30 mouse cellular contexts compared by ENCODE assay signal in genomic region chr5:31303093-31303492, GRCm38 (mm10). TPM values are rescaled to one million over a fixed set of nuclear protein-coding genes. Genes with fewer than 3 reads are reported as not detected.
DNase-seq lines count a peak whose midpoint lies in the region; ATAC-seq and TF ChIP-seq lines count a peak whose summit lies in the region.
"Had no signal": no experiment of that assay in that cellular context is flagged by ENCODE, and none has a peak within 500 bp of the region (broad histone marks: within the 10 kb centered on the region; RNA-seq: fewer than 3 reads in every experiment).

No protein-coding gene starts in this region.

- TF ChIP-seq CTCF in olfactory bulb, adult 2 months (IDR thresholded peaks at IDR 0.05; ENCODE audit: insufficient read depth, low read depth, low read length): no peak

- no peak for DNase-seq in frontal cortex, postnatal 25 days (ENCODE audit: low spot score in 2 of 2)
- DNase-seq in left cerebral cortex, postnatal 25 days (ENCODE audit: low spot score in 2 of 2): peak; percentile 21 to 63
- no peak for DNase-seq in left cerebral cortex, postnatal 10 days (ENCODE audit: extremely low spot score in 1 of 2, low spot score in 2 of 2)
- DNase-seq in kidney, postnatal 4 days: no peak
- DNase-seq: adrenal gland, adult 2 months; adrenal gland, postnatal 14 days; B cell, adult 2 months; cerebellum, adult 11-12 months; cerebellum, adult 8-10 months; cerebellum, postnatal 10 days; cerebellum, postnatal 36 days; embryo, embryonic 11 days; forebrain, postnatal 0 days; gastrocnemius, postnatal 25 days; heart, adult 2 months; kidney, adult 11 months had no signal

- peak; percentile 64 for ATAC-seq in frontal cortex, adult (ENCODE audit: low TSS enrichment)
- ATAC-seq: forebrain, embryonic 14.5 days; forebrain, postnatal 0 days; intestine, embryonic 15.5 days; Patski had no signal

- H3K27ac ChIP-seq in olfactory bulb, adult 2 months (ENCODE audit: insufficient read depth, low read depth, low read length): peak overlapping the region; percentile 34; the same call in 1 of the 2 replicates
- H3K27ac ChIP-seq: embryonic facial prominence, embryonic 15.5 days; heart, adult 2 months; heart, embryonic 10.5 days; heart, embryonic 13.5 days; hindbrain, embryonic 12.5 days; hindbrain, embryonic 15.5 days; intestine, embryonic 15.5 days had no signal

- TF ChIP-seq POLR2A in olfactory bulb, adult 2 months (IDR thresholded peaks at IDR 0.05; ENCODE audit: insufficient read depth, low read depth, low read length): no peak

- 41% methylated on average over 6 of the region's 6 CpGs for WGBS in olfactory bulb, adult 2 months

- peaks cover 5% of the 10 kb centered on the region; the same call in 1 of the 2 replicates for H3K4me1 ChIP-seq in olfactory bulb, adult 2 months (ENCODE audit: control insufficient read depth, insufficient read depth, low read length)
- H3K4me1 ChIP-seq: embryonic facial prominence, embryonic 15.5 days; heart, embryonic 10.5 days; heart, embryonic 13.5 days; hindbrain, embryonic 12.5 days; hindbrain, embryonic 15.5 days; intestine, embryonic 15.5 days had no signal

- H3K4me3 ChIP-seq in olfactory bulb, adult 2 months (ENCODE audit: insufficient read depth, low read depth, low read length): no peak overlapping the region
- H3K4me3 ChIP-seq: embryonic facial prominence, embryonic 15.5 days; heart, adult 2 months; heart, embryonic 10.5 days; heart, embryonic 13.5 days; hindbrain, embryonic 12.5 days; hindbrain, embryonic 15.5 days; intestine, embryonic 15.5 days had no signal

- intact Hi-C loops in left cerebral cortex, postnatal 25 days (cut with DNase I): no loop called here
- intact Hi-C loops in left cerebral cortex, postnatal 10 days (cut with DNase I): no loop called here

RNA-seq across cellular contexts. Expression of gene Gckr, which starts 5.8 kb away (rescaled TPM):
- total RNA-seq in left cerebral cortex, postnatal 25 days (2021): not detected
- under 1 TPM in 1 of 2 experiments, not detected in 1; 0.14 TPM for total RNA-seq in left cerebral cortex, postnatal 10 days (2021)
- not detected in 2 replicates for polyA plus RNA-seq in olfactory bulb, adult 2 months (2012; ENCODE audit: insufficient read depth, insufficient read length, low replicate concordance, missing spikeins)
- total RNA-seq: CH12.LX; gastrocnemius, adult 8-10 months; gastrocnemius, postnatal 25 days; heart, adult 2 months; heart, postnatal 25 days had no signal
- polyA plus RNA-seq: forebrain, embryonic 14.5 days; G1E; heart, adult 2 months; hindbrain, embryonic 12.5 days had no signal

RNA-seq across cellular contexts. Expression of gene Fndc4, which starts 7.2 kb away (rescaled TPM):
- 100 to 1,000 TPM; 134 to 158 TPM for total RNA-seq in left cerebral cortex, postnatal 25 days (2021)
- total RNA-seq in left cerebral cortex, postnatal 10 days (2021): 100 to 1,000 TPM; 165 to 166 TPM
- polyA plus RNA-seq in olfactory bulb, adult 2 months (2012; ENCODE audit: insufficient read depth, insufficient read length, low replicate concordance, missing spikeins): not detected in 2 replicates
- polyA plus RNA-seq: G1E had no signal

RNA-seq across cellular contexts. Expression of gene Ift172, which starts 12.2 kb away (rescaled TPM):
- 10 to 100 TPM; 78.8 to 91.5 TPM for total RNA-seq in left cerebral cortex, postnatal 25 days (2021)
- total RNA-seq in left cerebral cortex, postnatal 10 days (2021): 10 to 100 TPM; 67.7 to 68.2 TPM
- polyA plus RNA-seq in olfactory bulb, adult 2 months (2012; ENCODE audit: insufficient read depth, insufficient read length, low replicate concordance, missing spikeins): not detected in 2 replicates

RNA-seq across cellular contexts. Expression of gene Krtcap3, which starts 51.6 kb away (rescaled TPM):
- 1 to 10 TPM; 1.3 to 2.4 TPM for total RNA-seq in left cerebral cortex, postnatal 25 days (2021)
- 1 to 10 TPM; 2.4 to 2.6 TPM for total RNA-seq in left cerebral cortex, postnatal 10 days (2021)
- polyA plus RNA-seq in olfactory bulb, adult 2 months (2012; ENCODE audit: insufficient read depth, insufficient read length, low replicate concordance, missing spikeins): not detected in 2 replicates

Comparison
In these comparisons a context has a peak if more than half of its experiments do, and no peak if none do; other contexts are left out.
1. DNase-seq: peak in left cerebral cortex, postnatal 25 days (2 of 2); none in frontal cortex, postnatal 25 days (0 of 2), left cerebral cortex, postnatal 10 days (0 of 2) and kidney, postnatal 4 days (0 of 2).